Mouse (Mus musculus) heart, embryonic 16.5 days (tissue): ENCODE data around the gene Pnpla2. TPM values are rescaled to one million over a fixed set of nuclear protein-coding genes. Genes with fewer than 3 reads are reported as not detected.

ENCODE experiments used
- ATAC-seq: fragments of 200-750 bp; cut with Nextera tagmentation; replicated peaks from 2 replicates; pipeline ENCODE4 v1.8.0; 2017; ENCODE audit warnings: moderate number of reproducible peaks; ENCODE audit not compliant: insufficient read depth, low FRiP score; ENCODE audit errors: extremely low read depth
- H3K27ac ChIP-seq: fragments of 300-500 bp; sonication (generic); 2 replicates; pipeline ENCODE4 v1.5.1; 2014; ENCODE audit warnings: mild to moderate bottlenecking, low read length, control low read depth, moderate library complexity
- H3K27me3 ChIP-seq: fragments of 300-500 bp; sonication (generic); 2 replicates; pipeline ENCODE4 v1.6.1; 2014; ENCODE audit warnings: low read length, mixed read lengths; ENCODE audit not compliant: control insufficient read depth, insufficient read depth
- H3K36me3 ChIP-seq: fragments of 300-500 bp; sonication (generic); 2 replicates; pipeline ENCODE4 v1.6.1; 2014; ENCODE audit not compliant: control insufficient read depth, insufficient read depth
- H3K4me1 ChIP-seq: fragments of 300-500 bp; sonication (generic); 2 replicates; pipeline ENCODE4 v1.6.1; 2014; ENCODE audit warnings: low read length, mixed read lengths; ENCODE audit not compliant: control insufficient read depth, insufficient read depth
- H3K4me2 ChIP-seq: fragments of 300-500 bp; sonication (generic); 2 replicates; pipeline ENCODE4 v1.6.1; 2014; ENCODE audit warnings: low read depth, mild to moderate bottlenecking, control low read depth, low read length
- H3K4me3 ChIP-seq: fragments of 300-500 bp; sonication (generic); 2 replicates; pipeline ENCODE4 v1.5.1; 2014; ENCODE audit warnings: mild to moderate bottlenecking, control low read depth, low read length
- H3K9ac ChIP-seq: fragments of 300-500 bp; sonication (generic); 2 replicates; pipeline ENCODE4 v1.6.1; 2014; ENCODE audit warnings: low read length, control low read depth
- H3K9me3 ChIP-seq: fragments of 300-500 bp; sonication (generic); replicated peaks from 2 replicates; pipeline ENCODE4 v1.6.1; 2016; ENCODE audit warnings: low read length; ENCODE audit not compliant: control insufficient read depth
- WGBS: fragments of 180-500 bp; shearing (Covaris S2); extraction: QIAGEN DNeasy Blood & Tissue Kit; methylation state at CpG from one replicate; pipeline ENCODE4 v1.1.7; 2014; 5-methylcytosine and 5-hydroxymethylcytosine counted together
- polyA plus RNA-seq: library from polyadenylated mRNA; unstranded; fragments of >200 nt; fragmentation: Nextera tagmentation; extraction: Ambion mirVana; gene quantifications from 2 replicates; pipeline ENCODE4 v1.2.1, GENCODE M21; 2015

Gene Pnpla2
- polyA plus RNA-seq, 1 experiment from 2014 or later: 78.0 TPM

- Histone ChIP-seq H3K27me3 (peaks cover 22% of the 10 kb centered on the region), H3K4me1 (peaks cover 40% of the 10 kb centered on the region), H3K4me2 (peak within 1 kb of the TSS; percentile 80), H3K9me3 (no peaks in the 10 kb centered on the region), H3K36me3 (peaks cover 23% of the 10 kb centered on the region), H3K4me3 (peak within 1 kb of the TSS; percentile 79), H3K9ac (peak within 1 kb of the TSS; percentile 88), H3K27ac (peak within 1 kb of the TSS; percentile 94)
- peak; percentile 77 for ATAC-seq
- WGBS: under 1% methylated on average over 52 of the region's 52 CpGs
Observed at GRCm38 (mm10) chr7:141467230-141468030, 12.4 kb downstream of the Pnpla2 start, which contains the start of gene Cd151. Gene Cd151, plus strand, starts transcription at chr7:141467392.

GRCm38 (mm10) chr7:141468164-141468521, 13.1 kb downstream of the Pnpla2 start:
- Histone ChIP-seq H3K4me3 (peak overlapping the region; percentile 79), H3K9ac (peak overlapping the region; percentile 88), H3K27ac (peak overlapping the region; percentile 94), H3K27me3 (peaks cover 16% of the 10 kb centered on the region), H3K4me2 (peak overlapping the region; percentile 80), H3K4me1 (peaks cover 40% of the 10 kb centered on the region), H3K9me3 (no peaks in the 10 kb centered on the region), H3K36me3 (peaks cover 27% of the 10 kb centered on the region)
- ATAC-seq: no peak
- 13% methylated on average over 5 of the region's 5 CpGs for WGBS

GRCm38 (mm10) chr7:141468522-141469211, 13.7 kb downstream of the Pnpla2 start:
- Histone ChIP-seq H3K27ac (peak overlapping the region; percentile 94), H3K4me2 (peak overlapping the region; percentile 80), H3K27me3 (peaks cover 11% of the 10 kb centered on the region), H3K9me3 (no peaks in the 10 kb centered on the region), H3K4me1 (peaks cover 44% of the 10 kb centered on the region), H3K4me3 (peak overlapping the region; percentile 79), H3K9ac (peak overlapping the region; percentile 88), H3K36me3 (peaks cover 27% of the 10 kb centered on the region)
- peak; percentile 75 for ATAC-seq
- whole genome bisulfite sequencing: 3% methylated on average over 8 of the region's 8 CpGs

GRCm38 (mm10) chr7:141469352-141469751, 14.4 kb downstream of the Pnpla2 start:
- peaks cover 27% of the 10 kb centered on the region for H3K36me3 ChIP-seq
- peaks cover 51% of the 10 kb centered on the region for H3K4me1 ChIP-seq
- WGBS: 79% methylated on average over 6 of the region's 6 CpGs
- peak overlapping the region; percentile 88 for H3K9ac ChIP-seq
- no peak for ATAC-seq
- no peaks in the 10 kb centered on the region for H3K9me3 ChIP-seq
- H3K4me3 ChIP-seq: peak overlapping the region; percentile 79
- peak overlapping the region; percentile 80 for H3K4me2 ChIP-seq
- H3K27ac ChIP-seq: peak overlapping the region; percentile 94
- H3K27me3 ChIP-seq: peaks cover 4% of the 10 kb centered on the region

- H3K27me3 ChIP-seq: no peaks in the 10 kb centered on the region
- peaks cover 27% of the 10 kb centered on the region for H3K36me3 ChIP-seq
- no peak overlapping the region for H3K27ac ChIP-seq
- H3K9ac ChIP-seq: no peak overlapping the region
- no peaks in the 10 kb centered on the region for H3K9me3 ChIP-seq
- WGBS: 78% methylated on average over 18 of the region's 18 CpGs
- ATAC-seq: no peak
- no peak overlapping the region for H3K4me2 ChIP-seq
- no peak overlapping the region for H3K4me3 ChIP-seq
- H3K4me1 ChIP-seq: peaks cover 46% of the 10 kb centered on the region
Observed at GRCm38 (mm10) chr7:141469901-141470636, 15.1 kb downstream of the Pnpla2 start.

- peaks cover 43% of the 10 kb centered on the region for H3K4me1 ChIP-seq
- H3K36me3 ChIP-seq: peaks cover 27% of the 10 kb centered on the region
- no peaks in the 10 kb centered on the region for H3K9me3 ChIP-seq
- H3K27ac ChIP-seq: no peak overlapping the region
- no peak overlapping the region for H3K4me3 ChIP-seq
- no peak overlapping the region for H3K4me2 ChIP-seq
- ATAC-seq: no peak
- H3K9ac ChIP-seq: no peak overlapping the region
- WGBS: 93% methylated on average over 10 of the region's 10 CpGs
- no peaks in the 10 kb centered on the region for H3K27me3 ChIP-seq
Observed at GRCm38 (mm10) chr7:141470637-141470944, 15.6 kb downstream of the Pnpla2 start.

GRCm38 (mm10) chr7:141471236-141471635, 16.2 kb downstream of the Pnpla2 start:
- Histone ChIP-seq H3K4me1 (peaks cover 48% of the 10 kb centered on the region), H3K4me3 (no peak overlapping the region), H3K9me3 (no peaks in the 10 kb centered on the region), H3K4me2 (no peak overlapping the region), H3K27me3 (no peaks in the 10 kb centered on the region), H3K27ac (no peak overlapping the region), H3K36me3 (peaks cover 27% of the 10 kb centered on the region), H3K9ac (no peak overlapping the region)
- WGBS: 79% methylated on average over 1 of the region's 1 CpGs
- ATAC-seq: no peak

GRCm38 (mm10) chr7:141472226-141472625, 17.2 kb downstream of the Pnpla2 start:
- Histone ChIP-seq H3K36me3 (peaks cover 27% of the 10 kb centered on the region), H3K9ac (no peak overlapping the region), H3K27ac (no peak overlapping the region), H3K9me3 (no peaks in the 10 kb centered on the region), H3K27me3 (no peaks in the 10 kb centered on the region), H3K4me1 (peaks cover 49% of the 10 kb centered on the region), H3K4me2 (no peak overlapping the region), H3K4me3 (no peak overlapping the region)
- 75% methylated on average over 6 of the region's 6 CpGs for WGBS
- no peak for ATAC-seq

GRCm38 (mm10) chr7:141472763-141473162, 17.8 kb downstream of the Pnpla2 start:
- 80% methylated on average over 6 of the region's 6 CpGs for WGBS
- Histone ChIP-seq H3K36me3 (peaks cover 27% of the 10 kb centered on the region), H3K27ac (no peak overlapping the region), H3K4me1 (peaks cover 55% of the 10 kb centered on the region), H3K9me3 (no peaks in the 10 kb centered on the region), H3K27me3 (no peaks in the 10 kb centered on the region), H3K4me3 (no peak overlapping the region), H3K4me2 (no peak overlapping the region), H3K9ac (no peak overlapping the region)
- ATAC-seq: no peak
